Mouse (Mus musculus) embryonic facial prominence, embryonic 15.5 days (tissue): ENCODE results near the gene Prickle2. TPM values are rescaled to one million over a fixed set of nuclear protein-coding genes. Genes with fewer than 3 reads are reported as not detected.

Experiments used
- ATAC-seq: fragments of 200-750 bp; cut with Nextera tagmentation; 2 replicates; pipeline ENCODE4 v1.8.0; 2017; ENCODE audit warnings: low read depth, moderate TSS enrichment; ENCODE audit not compliant: insufficient number of reproducible peaks, low FRiP score, low TSS enrichment
- H3K27ac ChIP-seq: fragments of 300-500 bp; sonication (generic); replicated peaks from 2 replicates; pipeline ENCODE4 v1.5.1; 2015; ENCODE audit warnings: mild to moderate bottlenecking, inconsistent platforms
- H3K27me3 ChIP-seq: fragments of 300-500 bp; sonication (generic); 2 replicates; pipeline ENCODE4 v1.6.1; 2015; ENCODE audit warnings: inconsistent platforms
- H3K36me3 ChIP-seq: fragments of 300-500 bp; sonication (generic); 2 replicates; pipeline ENCODE4 v1.6.1; 2015; ENCODE audit warnings: mild to moderate bottlenecking, inconsistent platforms
- H3K4me1 ChIP-seq: fragments of 300-500 bp; sonication (generic); 2 replicates; pipeline ENCODE4 v1.6.1; 2015; ENCODE audit warnings: inconsistent platforms
- H3K4me2 ChIP-seq: fragments of 300-500 bp; sonication (generic); replicated peaks from 2 replicates; pipeline ENCODE4 v1.6.1; 2015; ENCODE audit warnings: mild to moderate bottlenecking, inconsistent platforms
- H3K4me3 ChIP-seq: fragments of 300-500 bp; sonication (generic); replicated peaks from 2 replicates; pipeline ENCODE4 v1.5.1; 2015; ENCODE audit warnings: mild to moderate bottlenecking, inconsistent platforms
- H3K9ac ChIP-seq: fragments of 300-500 bp; sonication (generic); 2 replicates; pipeline ENCODE4 v1.6.1; 2015; ENCODE audit warnings: inconsistent platforms
- H3K9me3 ChIP-seq: fragments of 300-500 bp; sonication (generic); replicated peaks from 2 replicates; pipeline ENCODE4 v1.6.1; 2016; ENCODE audit warnings: inconsistent platforms
- WGBS: fragments of 180-500 bp; shearing (Covaris S2); methylation state at CpG from one replicate; pipeline ENCODE4 v1.1.7; 2015; 5-methylcytosine and 5-hydroxymethylcytosine counted together
- polyA plus RNA-seq: library from polyadenylated mRNA; unstranded; fragments of >200 nt; fragmentation: Nextera tagmentation; extraction: Ambion mirVana; gene quantifications from 2 replicates; pipeline ENCODE4 v1.2.1, GENCODE M21; 2015

Prickle2 gene
- polyA plus RNA-seq, 1 experiment from 2014 or later = 6.2 TPM

GRCm38 (mm10) chr6:92627048-92627617 is 78.8 kb downstream of the Prickle2 start:
- no peaks in the 10 kb centered on the region for H3K9me3 ChIP-seq
- no peak overlapping the region for H3K9ac ChIP-seq
- H3K36me3 ChIP-seq = no peaks in the 10 kb centered on the region
- no peak overlapping the region for H3K4me2 ChIP-seq
- 71% methylated on average over 8 of the region's 8 CpGs for WGBS
- ATAC-seq = no peak
- H3K27ac ChIP-seq = no peak overlapping the region
- H3K27me3 ChIP-seq = no peaks in the 10 kb centered on the region
- H3K4me3 ChIP-seq = no peak overlapping the region
- H3K4me1 ChIP-seq = no peaks in the 10 kb centered on the region

GRCm38 (mm10) chr6:92625923-92626322 is 80.0 kb downstream of the Prickle2 start:
- ATAC-seq = no peak
- 59% methylated on average over 1 of the region's 1 CpGs for whole genome bisulfite sequencing
- no peak overlapping the region for H3K9ac ChIP-seq
- no peaks in the 10 kb centered on the region for H3K27me3 ChIP-seq
- no peak overlapping the region for H3K4me2 ChIP-seq
- no peaks in the 10 kb centered on the region for H3K36me3 ChIP-seq
- H3K4me1 ChIP-seq = no peaks in the 10 kb centered on the region
- no peak overlapping the region for H3K27ac ChIP-seq
- H3K4me3 ChIP-seq = no peak overlapping the region
- no peaks in the 10 kb centered on the region for H3K9me3 ChIP-seq

GRCm38 (mm10) chr6:92624306-92624705 is 81.6 kb downstream of the Prickle2 start:
- Histone ChIP-seq H3K27me3 (no peaks in the 10 kb centered on the region), H3K36me3 (no peaks in the 10 kb centered on the region), H3K4me2 (no peak overlapping the region), H3K9me3 (no peaks in the 10 kb centered on the region), H3K4me1 (no peaks in the 10 kb centered on the region), H3K9ac (no peak overlapping the region), H3K4me3 (no peak overlapping the region), H3K27ac (no peak overlapping the region)
- ATAC-seq = no peak
- WGBS = 62% methylated on average over 6 of the region's 6 CpGs

GRCm38 (mm10) chr6:92617183-92617582 is 88.8 kb downstream of the Prickle2 start:
- no peak overlapping the region for H3K4me2 ChIP-seq
- H3K9ac ChIP-seq = no peak overlapping the region
- 59% methylated on average over 2 of the region's 2 CpGs for WGBS

GRCm38 (mm10) chr6:92614771-92615170 is 91.2 kb downstream of the Prickle2 start:
- Histone ChIP-seq H3K4me3 (no peak overlapping the region), H3K36me3 (no peaks in the 10 kb centered on the region), H3K4me2 (no peak overlapping the region), H3K27ac (no peak overlapping the region), H3K9me3 (no peaks in the 10 kb centered on the region), H3K9ac (no peak overlapping the region), H3K27me3 (no peaks in the 10 kb centered on the region), H3K4me1 (peaks cover 2% of the 10 kb centered on the region; the same call in 1 of the 2 replicates)
- no peak for ATAC-seq
- WGBS = 88% methylated on average over 3 of the region's 3 CpGs

More at GRCm38 (mm10) chr6:92617183-92617582, 88.8 kb downstream of the Prickle2 start:
- Histone ChIP-seq H3K4me1 (no peaks in the 10 kb centered on the region), H3K27ac (no peak overlapping the region), H3K27me3 (no peaks in the 10 kb centered on the region), H3K4me3 (no peak overlapping the region), H3K36me3 (no peaks in the 10 kb centered on the region), H3K9me3 (no peaks in the 10 kb centered on the region)
- no peak for ATAC-seq

GRCm38 (mm10) chr6:92612151-92612769 is 93.7 kb downstream of the Prickle2 start:
- Histone ChIP-seq H3K9me3 (no peaks in the 10 kb centered on the region), H3K4me2 (no peak overlapping the region), H3K9ac (no peak overlapping the region), H3K4me3 (no peak overlapping the region), H3K4me1 (peaks cover 20% of the 10 kb centered on the region), H3K27ac (no peak overlapping the region), H3K36me3 (no peaks in the 10 kb centered on the region), H3K27me3 (no peaks in the 10 kb centered on the region)
- 71% methylated on average over 2 of the region's 2 CpGs for WGBS
- ATAC-seq = no peak

- no peak for ATAC-seq
- Histone ChIP-seq H3K36me3 (no peaks in the 10 kb centered on the region), H3K27me3 (no peaks in the 10 kb centered on the region), H3K9me3 (no peaks in the 10 kb centered on the region), H3K27ac (no peak overlapping the region), H3K9ac (no peak overlapping the region), H3K4me3 (no peak overlapping the region), H3K4me2 (no peak overlapping the region), H3K4me1 (peaks cover 27% of the 10 kb centered on the region)
- WGBS = 36% methylated on average over 9 of the region's 9 CpGs
These were observed 96.2 kb downstream of the Prickle2 start for GRCm38 (mm10) chr6:92609682-92610235.

- WGBS = 67% methylated on average over 3 of the region's 3 CpGs
These were observed 96.9 kb downstream of the Prickle2 start for GRCm38 (mm10) chr6:92609078-92609477.

GRCm38 (mm10) chr6:92605156-92605555 is 100.8 kb downstream of the Prickle2 start:
- Histone ChIP-seq H3K36me3 (no peaks in the 10 kb centered on the region), H3K9me3 (no peaks in the 10 kb centered on the region), H3K4me3 (no peak overlapping the region), H3K27me3 (no peaks in the 10 kb centered on the region), H3K4me1 (peaks cover 27% of the 10 kb centered on the region), H3K4me2 (no peak overlapping the region), H3K27ac (no peak overlapping the region), H3K9ac (no peak overlapping the region)
- no peak for ATAC-seq
- WGBS = 32% methylated on average over 2 of the region's 2 CpGs

More at GRCm38 (mm10) chr6:92609078-92609477, 96.9 kb downstream of the Prickle2 start:
- no peak overlapping the region for H3K9ac ChIP-seq
- no peaks in the 10 kb centered on the region for H3K36me3 ChIP-seq
- peaks cover 27% of the 10 kb centered on the region for H3K4me1 ChIP-seq
- no peak overlapping the region for H3K4me2 ChIP-seq
- H3K4me3 ChIP-seq = no peak overlapping the region
- ATAC-seq = no peak
- no peaks in the 10 kb centered on the region for H3K9me3 ChIP-seq
- peak overlapping the region; percentile 44; the same call in 1 of the 2 replicates for H3K27ac ChIP-seq
- no peaks in the 10 kb centered on the region for H3K27me3 ChIP-seq

- H3K27me3 ChIP-seq = no peaks in the 10 kb centered on the region
- no peak overlapping the region for H3K9ac ChIP-seq
- no peak overlapping the region for H3K4me2 ChIP-seq
- H3K27ac ChIP-seq = no peak overlapping the region
- 79% methylated on average over 3 of the region's 3 CpGs for WGBS
- no peaks in the 10 kb centered on the region for H3K9me3 ChIP-seq
- no peak overlapping the region for H3K4me3 ChIP-seq
- no peak for ATAC-seq
- no peaks in the 10 kb centered on the region for H3K4me1 ChIP-seq
- no peaks in the 10 kb centered on the region for H3K36me3 ChIP-seq
These were observed 109.6 kb downstream of the Prickle2 start for GRCm38 (mm10) chr6:92596340-92596739.

- Histone ChIP-seq H3K9me3 (no peaks in the 10 kb centered on the region), H3K4me1 (no peaks in the 10 kb centered on the region), H3K9ac (no peak overlapping the region), H3K27ac (no peak overlapping the region), H3K27me3 (no peaks in the 10 kb centered on the region), H3K36me3 (no peaks in the 10 kb centered on the region), H3K4me2 (no peak overlapping the region), H3K4me3 (no peak overlapping the region)
- no peak for ATAC-seq
- WGBS = 75% methylated on average over 5 of the region's 5 CpGs
These were observed 116.4 kb downstream of the Prickle2 start for GRCm38 (mm10) chr6:92589381-92590065.
